Mouse (Mus musculus) testis, adult 2 months (tissue): ENCODE measurements around the gene Ptprh.
"Not testable (repeated sequence)": the region's sequence is repeated elsewhere in the genome, so short reads cannot be mapped to it uniquely, and the experiment has no call there.

Experiments used
- CTCF ChIP-seq: fragments of 200-500 bp; IDR thresholded peaks from 2 replicates; pipeline ENCODE4 v1.5.1; 2012; ENCODE audit warnings: low read depth, mild to moderate bottlenecking, inconsistent platforms, low read length, moderate library complexity; ENCODE audit not compliant: control insufficient read depth, insufficient read depth, insufficient replicate concordance
- POLR2A ChIP-seq: fragments of 200-500 bp; IDR thresholded peaks from 2 replicates; pipeline ENCODE4 v1.6.1; 2012; ENCODE audit warnings: low read depth, mild to moderate bottlenecking, inconsistent platforms, low read length, moderate library complexity; ENCODE audit not compliant: control insufficient read depth

DNA sequence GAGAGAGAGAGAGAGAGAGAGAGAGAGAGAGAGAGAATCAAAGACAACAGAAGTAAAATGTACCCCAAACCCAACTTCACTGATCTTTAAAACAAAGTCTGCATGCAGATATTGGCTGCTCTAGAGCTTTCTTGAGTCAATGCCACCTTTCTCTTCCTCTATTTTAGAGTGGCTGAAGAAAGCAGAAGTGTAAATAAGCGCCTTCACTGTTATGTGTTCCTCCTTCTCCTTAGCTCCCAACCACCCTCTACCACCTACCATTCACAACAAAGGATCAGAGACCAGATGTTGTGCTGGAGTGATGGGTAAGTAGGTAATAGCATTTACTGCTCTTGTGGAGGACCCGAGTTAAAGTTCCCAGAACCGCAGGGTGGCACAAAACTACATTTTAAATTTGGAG lies 22.4 kb downstream of the Ptprh start:
- not testable (repeated sequence) for TF ChIP-seq CTCF, POLR2A
